Mouse (Mus musculus) ES-Bruce4 (cell line): ENCODE measurements at regions not wholly inside any gene's neighbourhood (a gene's known extent, or its start where the extent isn't known, plus 50 kb on each side); places are given as distances from the start of the nearest gene placed in this dataset.

ENCODE experiments used
- CTCF ChIP-seq: IDR thresholded peaks from one replicate; pipeline ENCODE4 v1.8.1; 2011; ENCODE audit warnings: low read depth, low read length
- EP300 ChIP-seq: IDR thresholded peaks from 2 replicates; pipeline ENCODE4 v1.6.1; 2011; ENCODE audit warnings: low read depth, low read length; ENCODE audit not compliant: insufficient read depth
- POLR2A ChIP-seq: IDR thresholded peaks from one replicate; pipeline ENCODE4 v1.8.1; 2011; ENCODE audit warnings: low read length; ENCODE audit not compliant: insufficient read depth

DNA sequence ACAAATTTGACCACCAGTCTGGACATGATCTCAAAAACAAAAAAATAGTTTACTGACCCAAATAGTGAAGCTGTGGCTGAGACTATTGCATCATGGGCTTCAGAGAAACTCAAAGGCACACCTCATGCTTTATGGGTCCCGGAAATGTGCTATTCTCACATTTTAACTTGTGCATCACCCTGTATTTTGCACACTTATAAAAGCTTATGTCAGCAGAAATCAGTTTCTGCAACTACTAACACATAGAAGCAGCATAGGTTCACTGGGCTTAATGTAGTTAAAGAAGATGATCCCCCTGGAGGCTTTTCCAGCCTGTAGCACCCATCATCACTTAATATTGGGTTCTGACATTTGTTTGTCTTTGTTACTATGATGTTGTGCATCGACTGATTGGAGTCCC lies 61.0 kb upstream of the Dnajc24 start:
- no peak for TF ChIP-seq CTCF
- no peak for TF ChIP-seq POLR2A
- no peak for TF ChIP-seq EP300
